Mouse (Mus musculus): Measurements from ENCODE around the gene Six5.

GRCm38 (mm10) chr7:19065896-19066295 lies 28.5 kb upstream of the Six5 start:
- TF ChIP-seq CTCF (IDR thresholded peaks at IDR 0.05; ENCODE audit: control insufficient read depth, insufficient read depth, insufficient read length) (no peak), MYOD1 (IDR thresholded peaks at IDR 0.05; ENCODE audit: control insufficient read depth, insufficient read length, low read depth) (no peak)
